Mouse (Mus musculus) forebrain, embryonic 11.5 days (tissue): ENCODE data around the gene Als2cr12. TPM values are rescaled to one million over a fixed set of nuclear protein-coding genes. Genes with fewer than 3 reads are reported as not detected.

Experiments
- ATAC-seq: fragments of 200-750 bp; cut with Nextera tagmentation; replicated peaks from 2 replicates; pipeline ENCODE4 v1.8.0; 2017; ENCODE audit warnings: moderate TSS enrichment; ENCODE audit not compliant: low FRiP score
- DNase-seq: peaks from one replicate; pipeline ENCODE4 v3.0.0-alpha.2; 2017; ENCODE audit warnings: low spot score
- H3K27ac ChIP-seq: fragments of 300-500 bp; sonication (generic); 2 replicates; pipeline ENCODE4 v1.5.1; 2014; ENCODE audit warnings: low read depth, low read length
- H3K27me3 ChIP-seq: fragments of 300-500 bp; sonication (generic); 2 replicates; pipeline ENCODE4 v1.6.1; 2014; ENCODE audit warnings: mild to moderate bottlenecking, low read length, mixed read lengths; ENCODE audit not compliant: control insufficient read depth, insufficient read depth
- H3K36me3 ChIP-seq: fragments of 300-500 bp; sonication (generic); 2 replicates; pipeline ENCODE4 v1.6.1; 2014; ENCODE audit warnings: mild to moderate bottlenecking, low read length, moderate library complexity, mixed read lengths; ENCODE audit not compliant: control insufficient read depth, insufficient read depth
- H3K4me1 ChIP-seq: fragments of 300-500 bp; sonication (generic); replicated peaks from 2 replicates; pipeline ENCODE4 v1.6.1; 2014; ENCODE audit warnings: low read length, mixed read lengths; ENCODE audit not compliant: control insufficient read depth, insufficient read depth
- H3K4me2 ChIP-seq: fragments of 300-500 bp; sonication (generic); 2 replicates; pipeline ENCODE4 v1.6.1; 2014; ENCODE audit warnings: low read depth, mild to moderate bottlenecking, low read length, moderate library complexity, mixed read lengths; ENCODE audit not compliant: severe bottlenecking
- H3K4me3 ChIP-seq: fragments of 300-500 bp; sonication (generic); 2 replicates; pipeline ENCODE4 v1.5.1; 2014; ENCODE audit warnings: low read depth, low read length
- H3K9ac ChIP-seq: fragments of 300-500 bp; sonication (generic); 2 replicates; pipeline ENCODE4 v1.6.1; 2014; ENCODE audit warnings: low read length
- H3K9me3 ChIP-seq: fragments of 300-500 bp; sonication (generic); 2 replicates; pipeline ENCODE4 v1.6.1; 2016; ENCODE audit warnings: low read length, mixed read lengths; ENCODE audit not compliant: control insufficient read depth
- WGBS: fragments of 180-500 bp; shearing (Covaris S2); extraction: QIAGEN DNeasy Blood & Tissue Kit; methylation state at CpG from one replicate; pipeline ENCODE4 v1.1.7; 2014; 5-methylcytosine and 5-hydroxymethylcytosine counted together
- polyA plus RNA-seq: library from polyadenylated mRNA; unstranded; fragments of >200 nt; fragmentation: Nextera tagmentation; extraction: Ambion mirVana; gene quantifications from 2 replicates; pipeline ENCODE4 v1.2.1, GENCODE M21; 2014

Als2cr12 gene
- polyA plus RNA-seq, 1 experiment from 2014 or later: not detected

- Histone ChIP-seq H3K4me1 (no peaks in the 10 kb centered on the region), H3K27me3 (no peaks in the 10 kb centered on the region), H3K36me3 (no peaks in the 10 kb centered on the region; the same call in 1 of the 2 replicates), H3K4me3 (no peak overlapping the region), H3K9ac (no peak overlapping the region), H3K27ac (no peak overlapping the region), H3K4me2 (no peak overlapping the region), H3K9me3 (no peaks in the 10 kb centered on the region)
- no peak for ATAC-seq
- 86% methylated on average over 2 of the region's 2 CpGs for WGBS
- no peak for DNase-seq
These were observed 37.8 kb upstream of the Als2cr12 start for GRCm38 (mm10) chr1:58733636-58734035.

GRCm38 (mm10) chr1:58728590-58728868 is 32.7 kb upstream of the Als2cr12 start:
- no peaks in the 10 kb centered on the region; the same call in 1 of the 2 replicates for H3K36me3 ChIP-seq
- no peaks in the 10 kb centered on the region for H3K4me1 ChIP-seq
- no peak overlapping the region for H3K27ac ChIP-seq
- H3K4me2 ChIP-seq: no peak overlapping the region
- DNase-seq (no peak), ATAC-seq (no peak)
- no peak overlapping the region for H3K4me3 ChIP-seq
- H3K9me3 ChIP-seq: no peaks in the 10 kb centered on the region
- H3K9ac ChIP-seq: no peak overlapping the region
- WGBS: 92% methylated on average over 3 of the region's 3 CpGs
- no peaks in the 10 kb centered on the region for H3K27me3 ChIP-seq

GRCm38 (mm10) chr1:58727747-58728589 is 32.2 kb upstream of the Als2cr12 start:
- Histone ChIP-seq H3K4me2 (no peak overlapping the region), H3K4me3 (no peak overlapping the region), H3K27ac (no peak overlapping the region), H3K9ac (no peak overlapping the region), H3K4me1 (no peaks in the 10 kb centered on the region), H3K9me3 (no peaks in the 10 kb centered on the region), H3K27me3 (no peaks in the 10 kb centered on the region), H3K36me3 (no peaks in the 10 kb centered on the region)
- WGBS: 89% methylated on average over 10 of the region's 10 CpGs
- DNase-seq (no peak), ATAC-seq (no peak)

- H3K9me3 ChIP-seq: no peaks in the 10 kb centered on the region
- no peak overlapping the region for H3K4me3 ChIP-seq
- WGBS: 84% methylated on average over 1 of the region's 1 CpGs
- H3K27me3 ChIP-seq: no peaks in the 10 kb centered on the region
- no peak for ATAC-seq
- no peaks in the 10 kb centered on the region for H3K4me1 ChIP-seq
- H3K4me2 ChIP-seq: no peak overlapping the region
- H3K9ac ChIP-seq: no peak overlapping the region
- H3K27ac ChIP-seq: no peak overlapping the region
- no peaks in the 10 kb centered on the region for H3K36me3 ChIP-seq
- no peak for DNase-seq
These were observed 31.4 kb upstream of the Als2cr12 start for GRCm38 (mm10) chr1:58727019-58727746.

- Histone ChIP-seq H3K4me2 (no peak overlapping the region), H3K27me3 (no peaks in the 10 kb centered on the region), H3K27ac (no peak overlapping the region), H3K36me3 (no peaks in the 10 kb centered on the region), H3K9ac (no peak overlapping the region), H3K4me3 (no peak overlapping the region), H3K4me1 (no peaks in the 10 kb centered on the region), H3K9me3 (no peaks in the 10 kb centered on the region)
- no peak for ATAC-seq
- DNase-seq: no peak
- 97% methylated on average over 5 of the region's 5 CpGs for WGBS
These were observed 30.0 kb upstream of the Als2cr12 start for GRCm38 (mm10) chr1:58725767-58726166.

- DNase-seq (no peak), ATAC-seq (no peak)
- no peak overlapping the region for H3K4me2 ChIP-seq
- H3K9me3 ChIP-seq: no peaks in the 10 kb centered on the region
- no peak overlapping the region for H3K9ac ChIP-seq
- no peak overlapping the region for H3K27ac ChIP-seq
- H3K36me3 ChIP-seq: no peaks in the 10 kb centered on the region
- no peak overlapping the region for H3K4me3 ChIP-seq
- H3K27me3 ChIP-seq: no peaks in the 10 kb centered on the region
- no peaks in the 10 kb centered on the region for H3K4me1 ChIP-seq
These were observed 29.3 kb upstream of the Als2cr12 start for GRCm38 (mm10) chr1:58725095-58725494.

- Histone ChIP-seq H3K27me3 (no peaks in the 10 kb centered on the region), H3K4me2 (no peak overlapping the region), H3K4me3 (no peak overlapping the region), H3K9me3 (no peaks in the 10 kb centered on the region), H3K27ac (no peak overlapping the region), H3K36me3 (no peaks in the 10 kb centered on the region), H3K9ac (no peak overlapping the region), H3K4me1 (no peaks in the 10 kb centered on the region)
- DNase-seq: no peak
- no peak for ATAC-seq
- WGBS: 60% methylated on average over 6 of the region's 9 CpGs
These were observed 28.7 kb upstream of the Als2cr12 start for GRCm38 (mm10) chr1:58724533-58724932.

GRCm38 (mm10) chr1:58723809-58724405 is 28.1 kb upstream of the Als2cr12 start:
- Histone ChIP-seq H3K9ac (no peak overlapping the region), H3K4me3 (no peak overlapping the region), H3K9me3 (no peaks in the 10 kb centered on the region), H3K36me3 (no peaks in the 10 kb centered on the region), H3K4me2 (no peak overlapping the region), H3K4me1 (no peaks in the 10 kb centered on the region), H3K27me3 (no peaks in the 10 kb centered on the region), H3K27ac (no peak overlapping the region)
- ATAC-seq (no peak), DNase-seq (no peak)
- 58% methylated on average over 7 of the region's 7 CpGs for WGBS
